Mouse (Mus musculus): ENCODE results near the gene Pbx4. TPM values are rescaled to one million over a fixed set of nuclear protein-coding genes. Genes with fewer than 3 reads are reported as not detected.

The Pbx4 gene
- polyA plus RNA-seq, 1 experiment from 2014 or later, result 10.0 TPM

- Histone ChIP-seq H3K9me3 (no peaks in the 10 kb centered on the region), H3K36me3 (peaks cover 26% of the 10 kb centered on the region), H3K4me1 (replicated peaks) (peaks cover 33% of the 10 kb centered on the region), H3K4me2 (peak overlapping the region; percentile 96), H3K4me3 (replicated peaks) (peak overlapping the region; percentile 68), H3K27me3 (no peaks in the 10 kb centered on the region), H3K27ac (peak overlapping the region; percentile 94), H3K9ac (replicated peaks) (peak overlapping the region; percentile 78)
- under 1% methylated on average over 41 of the region's 41 CpGs for WGBS
- peak; percentile 60 for ATAC-seq (ENCODE audit: insufficient number of reproducible peaks, insufficient read depth, low FRiP score, low TSS enrichment, low read depth)
Measured at GRCm38 (mm10) chr8:69901484-69902162, 69.3 kb downstream of the Pbx4 start.

- peak within 1 kb of the TSS; percentile 94 for H3K27ac ChIP-seq
- ATAC-seq (ENCODE audit: insufficient number of reproducible peaks, insufficient read depth, low FRiP score, low TSS enrichment, low read depth), result peak; percentile 9; the same call in 1 of the 2 replicates
- peaks cover 33% of the 10 kb centered on the region for H3K4me1 ChIP-seq (replicated peaks)
- H3K36me3 ChIP-seq, result peaks cover 31% of the 10 kb centered on the region
- peak within 1 kb of the TSS; percentile 68 for H3K4me3 ChIP-seq (replicated peaks)
- no peaks in the 10 kb centered on the region for H3K9me3 ChIP-seq
- WGBS, result 5% methylated on average over 89 of the region's 89 CpGs
- H3K9ac ChIP-seq (replicated peaks), result peak within 1 kb of the TSS; percentile 78
- H3K27me3 ChIP-seq, result no peaks in the 10 kb centered on the region
- H3K4me2 ChIP-seq, result peak within 1 kb of the TSS; percentile 96
Measured at GRCm38 (mm10) chr8:69902163-69903062, 70.1 kb downstream of the Pbx4 start, which contains the start of the genes Tssk6, Ndufa13 and Yjefn3. Gene Tssk6, plus strand, starts transcription at chr8:69902184. Gene Ndufa13, minus strand, starts transcription at chr8:69902558. Gene Yjefn3, minus strand, starts transcription at chr8:69902712.

- H3K27me3 ChIP-seq, result no peaks in the 10 kb centered on the region
- peak; percentile 85 for ATAC-seq (ENCODE audit: insufficient number of reproducible peaks, insufficient read depth, low FRiP score, low TSS enrichment, low read depth)
- WGBS, result under 1% methylated on average over 45 of the region's 45 CpGs
- peak overlapping the region; percentile 96 for H3K4me2 ChIP-seq
- peaks cover 33% of the 10 kb centered on the region for H3K4me1 ChIP-seq (replicated peaks)
- H3K36me3 ChIP-seq, result peaks cover 31% of the 10 kb centered on the region
- H3K9me3 ChIP-seq, result no peaks in the 10 kb centered on the region
- H3K9ac ChIP-seq (replicated peaks), result peak overlapping the region; percentile 78
- peak overlapping the region; percentile 68 for H3K4me3 ChIP-seq (replicated peaks)
- H3K27ac ChIP-seq, result peak overlapping the region; percentile 94
Measured at GRCm38 (mm10) chr8:69903063-69903542, 70.8 kb downstream of the Pbx4 start.

- Histone ChIP-seq H3K4me2 (peak overlapping the region; percentile 96), H3K36me3 (peaks cover 30% of the 10 kb centered on the region), H3K9me3 (no peaks in the 10 kb centered on the region), H3K4me3 (replicated peaks) (no peak overlapping the region), H3K4me1 (replicated peaks) (peaks cover 29% of the 10 kb centered on the region), H3K27ac (no peak overlapping the region), H3K27me3 (no peaks in the 10 kb centered on the region), H3K9ac (replicated peaks) (no peak overlapping the region)
- WGBS, result 88% methylated on average over 8 of the region's 8 CpGs
- ATAC-seq (ENCODE audit: insufficient number of reproducible peaks, insufficient read depth, low FRiP score, low TSS enrichment, low read depth), result no peak
Measured at GRCm38 (mm10) chr8:69904096-69904495, 71.8 kb downstream of the Pbx4 start.

DNA sequence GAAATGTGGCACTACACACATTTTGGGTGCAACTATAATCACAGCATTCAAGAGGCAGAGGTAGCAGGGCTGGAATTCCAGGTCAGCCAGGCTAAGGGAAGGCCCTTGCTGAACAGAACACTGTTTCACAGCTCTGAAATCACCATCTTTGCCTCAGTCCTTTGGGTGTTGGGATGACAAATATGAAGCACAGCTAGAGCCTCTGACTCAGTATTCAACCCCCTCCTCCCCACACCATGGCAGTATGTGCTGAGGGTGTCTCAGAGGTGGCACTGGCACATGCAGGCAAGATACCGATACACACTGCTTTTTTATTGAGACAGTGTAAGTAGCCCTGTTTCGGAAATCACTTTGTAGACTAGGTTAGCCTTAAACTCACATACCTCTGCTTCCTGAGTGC lies 74.0 kb downstream of the Pbx4 start:
- Histone ChIP-seq H3K9me3 (no peaks in the 10 kb centered on the region), H3K4me2 (no peak overlapping the region), H3K27me3 (no peaks in the 10 kb centered on the region), H3K4me1 (replicated peaks) (peaks cover 18% of the 10 kb centered on the region), H3K27ac (no peak overlapping the region), H3K9ac (replicated peaks) (no peak overlapping the region), H3K36me3 (peaks cover 48% of the 10 kb centered on the region), H3K4me3 (replicated peaks) (no peak overlapping the region)
- 89% methylated on average over 2 of the region's 2 CpGs for WGBS
- ATAC-seq (ENCODE audit: insufficient number of reproducible peaks, insufficient read depth, low FRiP score, low TSS enrichment, low read depth), result no peak

- Histone ChIP-seq H3K27ac (no peak overlapping the region), H3K4me1 (replicated peaks) (peaks cover 13% of the 10 kb centered on the region), H3K36me3 (peaks cover 56% of the 10 kb centered on the region), H3K4me2 (no peak overlapping the region), H3K9ac (replicated peaks) (no peak overlapping the region), H3K9me3 (no peaks in the 10 kb centered on the region), H3K27me3 (no peaks in the 10 kb centered on the region), H3K4me3 (replicated peaks) (no peak overlapping the region)
- 87% methylated on average over 2 of the region's 2 CpGs for WGBS
- no peak for ATAC-seq (ENCODE audit: insufficient number of reproducible peaks, insufficient read depth, low FRiP score, low TSS enrichment, low read depth)
Measured at GRCm38 (mm10) chr8:69907106-69907505, 74.8 kb downstream of the Pbx4 start.

DNA sequence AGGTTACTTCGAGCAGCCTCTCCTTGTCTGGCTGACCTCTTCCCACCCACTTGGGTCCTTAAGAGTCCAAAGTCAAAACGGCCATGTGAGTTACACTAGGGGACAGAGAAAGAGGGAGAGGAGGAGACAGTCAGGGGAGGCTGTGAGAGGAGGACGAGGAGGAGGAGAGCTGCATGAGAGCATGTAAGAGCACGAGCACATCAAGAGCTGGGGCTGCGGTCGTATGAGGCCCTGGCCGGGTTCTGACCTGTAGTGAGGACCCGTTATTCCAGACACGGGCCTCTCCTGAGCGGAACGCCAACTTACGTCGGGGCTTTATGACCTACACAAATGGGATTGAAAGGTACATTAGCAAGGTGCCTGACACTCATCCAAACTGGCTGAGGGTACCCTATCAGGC lies 79.6 kb downstream of the Pbx4 start:
- no peak overlapping the region for H3K4me3 ChIP-seq (replicated peaks)

DNA sequence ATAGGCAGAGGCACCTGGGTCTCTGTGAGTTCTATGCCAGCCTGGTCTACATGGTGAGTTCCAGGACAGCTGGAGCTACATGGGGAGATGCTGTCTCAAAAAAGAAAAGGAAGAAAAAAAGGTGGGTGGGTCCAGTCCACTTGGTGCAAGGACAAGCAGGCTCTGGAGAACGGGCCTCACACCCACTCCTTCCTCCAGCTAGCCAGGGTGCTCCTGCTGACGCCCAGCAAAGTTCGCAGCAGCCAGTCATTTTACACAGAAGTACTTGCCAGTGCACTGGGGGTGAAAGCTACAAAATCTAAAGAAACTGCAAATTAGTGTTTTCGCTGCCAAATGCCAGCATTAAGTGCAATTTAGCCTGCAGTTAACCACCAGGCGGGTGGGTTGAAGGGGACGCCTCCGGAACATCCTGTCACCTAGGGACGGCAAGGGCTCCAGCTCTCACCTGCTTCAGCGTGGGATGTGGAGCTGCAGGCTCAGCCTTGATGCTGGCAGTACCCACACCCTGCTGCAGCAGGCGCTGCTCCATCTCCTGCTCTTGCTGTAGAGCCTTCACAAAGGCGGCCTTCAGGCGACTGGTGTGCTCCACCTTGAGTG lies 80.3 kb downstream of the Pbx4 start:
- H3K4me1 ChIP-seq (replicated peaks), result no peaks in the 10 kb centered on the region
- H3K4me2 ChIP-seq, result no peak overlapping the region
- H3K27me3 ChIP-seq, result no peaks in the 10 kb centered on the region
- 88% methylated on average over 12 of the region's 12 CpGs for WGBS
- H3K9me3 ChIP-seq, result no peaks in the 10 kb centered on the region
- ATAC-seq (ENCODE audit: insufficient number of reproducible peaks, insufficient read depth, low FRiP score, low TSS enrichment, low read depth), result no peak
- H3K36me3 ChIP-seq, result peaks cover 99% of the 10 kb centered on the region
- H3K9ac ChIP-seq (replicated peaks), result no peak overlapping the region
- H3K27ac ChIP-seq, result no peak overlapping the region
- H3K4me3 ChIP-seq (replicated peaks), result no peak overlapping the region

More for the DNA sequence above, 79.6 kb downstream of the Pbx4 start:
- no peaks in the 10 kb centered on the region for H3K4me1 ChIP-seq (replicated peaks)
- 93% methylated on average over 13 of the region's 13 CpGs for WGBS
- H3K27ac ChIP-seq, result no peak overlapping the region
- peaks cover 98% of the 10 kb centered on the region for H3K36me3 ChIP-seq
- no peak for ATAC-seq (ENCODE audit: insufficient number of reproducible peaks, insufficient read depth, low FRiP score, low TSS enrichment, low read depth)
- no peak overlapping the region for H3K4me2 ChIP-seq
- no peak overlapping the region for H3K9ac ChIP-seq (replicated peaks)
- no peaks in the 10 kb centered on the region for H3K27me3 ChIP-seq
- H3K9me3 ChIP-seq, result no peaks in the 10 kb centered on the region

DNA sequence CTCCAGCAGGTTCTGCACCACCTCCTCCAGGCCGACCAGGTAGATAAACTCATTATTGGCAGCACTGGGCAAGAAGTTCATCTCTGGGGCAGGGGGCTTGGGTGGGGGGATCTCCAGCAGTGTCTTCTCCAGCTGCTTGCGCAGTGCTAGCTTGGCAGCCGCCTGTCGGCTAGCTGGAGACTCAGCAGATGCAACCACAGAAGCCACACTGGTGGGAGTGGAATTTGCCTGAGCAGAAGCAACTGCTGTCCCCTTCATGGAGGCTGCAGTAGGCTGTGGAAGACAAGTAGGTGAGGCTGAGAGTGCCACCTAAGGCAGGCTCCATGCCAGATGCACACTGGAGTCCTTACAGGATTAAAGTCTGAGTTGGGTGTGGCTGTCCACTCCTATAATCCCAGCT lies 82.2 kb downstream of the Pbx4 start:
- Histone ChIP-seq H3K4me2 (no peak overlapping the region), H3K36me3 (peaks cover 85% of the 10 kb centered on the region), H3K9ac (replicated peaks) (no peak overlapping the region), H3K9me3 (no peaks in the 10 kb centered on the region), H3K4me3 (replicated peaks) (no peak overlapping the region), H3K27me3 (no peaks in the 10 kb centered on the region), H3K4me1 (replicated peaks) (no peaks in the 10 kb centered on the region; the same call in 1 of the 2 replicates), H3K27ac (no peak overlapping the region)
- ATAC-seq (ENCODE audit: insufficient number of reproducible peaks, insufficient read depth, low FRiP score, low TSS enrichment, low read depth), result no peak
- WGBS, result 89% methylated on average over 4 of the region's 4 CpGs

DNA sequence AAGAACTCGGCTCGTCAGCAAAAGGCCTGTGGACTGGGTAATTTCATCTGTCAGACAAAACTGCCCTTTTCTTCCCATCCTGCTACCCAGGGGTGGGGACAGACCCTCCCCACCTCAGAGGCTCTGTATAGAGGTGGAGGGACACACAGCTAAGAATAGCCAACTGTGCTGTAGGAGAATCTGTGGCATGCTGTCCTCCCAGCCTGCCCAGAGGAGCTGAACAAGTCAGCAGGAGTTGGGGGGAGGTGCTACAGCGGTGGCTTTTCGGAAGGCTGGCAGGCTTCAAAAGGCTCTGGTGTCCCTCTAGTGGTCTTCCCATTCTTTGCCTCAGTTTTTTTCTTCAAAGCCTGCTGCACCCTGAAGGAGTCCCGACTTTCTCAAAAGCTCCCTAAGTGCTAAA lies 83.5 kb downstream of the Pbx4 start:
- peaks cover 72% of the 10 kb centered on the region for H3K36me3 ChIP-seq
- no peak overlapping the region for H3K9ac ChIP-seq (replicated peaks)
- H3K4me2 ChIP-seq, result no peak overlapping the region
- H3K9me3 ChIP-seq, result no peaks in the 10 kb centered on the region
- no peaks in the 10 kb centered on the region for H3K27me3 ChIP-seq
- H3K4me3 ChIP-seq (replicated peaks), result no peak overlapping the region
- peaks cover 10% of the 10 kb centered on the region for H3K4me1 ChIP-seq (replicated peaks)
- no peak for ATAC-seq (ENCODE audit: insufficient number of reproducible peaks, insufficient read depth, low FRiP score, low TSS enrichment, low read depth)
- no peak overlapping the region for H3K27ac ChIP-seq
- 75% methylated on average over 5 of the region's 5 CpGs for WGBS

DNA sequence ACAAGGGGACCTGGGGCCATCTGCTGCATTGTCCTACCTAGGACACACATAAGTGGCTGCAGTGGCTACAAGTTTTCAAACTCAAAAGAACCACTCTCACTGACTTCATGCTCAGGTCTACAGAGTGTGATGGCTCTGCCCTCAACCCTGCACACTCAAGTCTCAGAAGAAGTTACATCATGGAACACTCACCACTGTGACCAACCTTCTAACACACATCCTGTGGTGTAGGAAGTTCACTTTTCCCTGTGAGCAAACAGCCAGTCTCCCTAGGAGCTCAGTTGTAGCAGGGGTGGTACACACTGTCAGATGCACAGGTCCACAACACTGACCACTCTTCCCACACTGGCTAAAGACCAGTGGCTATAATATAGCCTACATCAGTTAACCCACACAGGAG lies 86.2 kb downstream of the Pbx4 start:
- H3K9me3 ChIP-seq, result no peaks in the 10 kb centered on the region
- peaks cover 18% of the 10 kb centered on the region for H3K4me1 ChIP-seq (replicated peaks)
- no peak for ATAC-seq (ENCODE audit: insufficient number of reproducible peaks, insufficient read depth, low FRiP score, low TSS enrichment, low read depth)
- H3K27ac ChIP-seq, result no peak overlapping the region
- no peak overlapping the region for H3K9ac ChIP-seq (replicated peaks)
- H3K4me3 ChIP-seq (replicated peaks), result no peak overlapping the region
- H3K27me3 ChIP-seq, result no peaks in the 10 kb centered on the region
- peaks cover 49% of the 10 kb centered on the region for H3K36me3 ChIP-seq
- no peak overlapping the region for H3K4me2 ChIP-seq
